Mouse (Mus musculus): ENCODE results near the gene Veph1.

Gene Veph1

GRCm38 (mm10) chr3:66080631-66081362 is 215.8 kb downstream of the Veph1 start:
- H3K36me3 ChIP-seq (ENCODE audit: insufficient read depth, low read length), result no peaks in the 10 kb centered on the region
- H3K4me3 ChIP-seq (replicated peaks; ENCODE audit: low read length), result no peak overlapping the region
- no peaks in the 10 kb centered on the region for H3K27me3 ChIP-seq (ENCODE audit: insufficient read depth, low read length)
- no peaks in the 10 kb centered on the region for H3K9me3 ChIP-seq (ENCODE audit: low read length)
- TF ChIP-seq CTCF (conservative IDR thresholded peaks at IDR 0.05; ENCODE audit: low read length) (no peak), NANOG (IDR thresholded peaks at IDR 0.05; ENCODE audit: borderline replicate concordance, low read length) (no peak), POU5F1 (IDR thresholded peaks at IDR 0.05; ENCODE audit: borderline replicate concordance, low read length) (no peak)
- peaks cover 8% of the 10 kb centered on the region for H3K4me1 ChIP-seq (replicated peaks; ENCODE audit: low read depth, low read length)

- no peak overlapping the region for H3K4me3 ChIP-seq (replicated peaks; ENCODE audit: low read length)
- H3K9me3 ChIP-seq (ENCODE audit: low read length), result no peaks in the 10 kb centered on the region
- H3K36me3 ChIP-seq (ENCODE audit: insufficient read depth, low read length), result no peaks in the 10 kb centered on the region
- H3K27me3 ChIP-seq (ENCODE audit: insufficient read depth, low read length), result no peaks in the 10 kb centered on the region
- peaks cover 8% of the 10 kb centered on the region for H3K4me1 ChIP-seq (replicated peaks; ENCODE audit: low read depth, low read length)
- TF ChIP-seq CTCF (conservative IDR thresholded peaks at IDR 0.05; ENCODE audit: low read length), result no peak
- no peak for TF ChIP-seq NANOG (IDR thresholded peaks at IDR 0.05; ENCODE audit: borderline replicate concordance, low read length)
- no peak for TF ChIP-seq POU5F1 (IDR thresholded peaks at IDR 0.05; ENCODE audit: borderline replicate concordance, low read length)
These were observed 216.8 kb downstream of the Veph1 start for GRCm38 (mm10) chr3:66079886-66080285.

DNA sequence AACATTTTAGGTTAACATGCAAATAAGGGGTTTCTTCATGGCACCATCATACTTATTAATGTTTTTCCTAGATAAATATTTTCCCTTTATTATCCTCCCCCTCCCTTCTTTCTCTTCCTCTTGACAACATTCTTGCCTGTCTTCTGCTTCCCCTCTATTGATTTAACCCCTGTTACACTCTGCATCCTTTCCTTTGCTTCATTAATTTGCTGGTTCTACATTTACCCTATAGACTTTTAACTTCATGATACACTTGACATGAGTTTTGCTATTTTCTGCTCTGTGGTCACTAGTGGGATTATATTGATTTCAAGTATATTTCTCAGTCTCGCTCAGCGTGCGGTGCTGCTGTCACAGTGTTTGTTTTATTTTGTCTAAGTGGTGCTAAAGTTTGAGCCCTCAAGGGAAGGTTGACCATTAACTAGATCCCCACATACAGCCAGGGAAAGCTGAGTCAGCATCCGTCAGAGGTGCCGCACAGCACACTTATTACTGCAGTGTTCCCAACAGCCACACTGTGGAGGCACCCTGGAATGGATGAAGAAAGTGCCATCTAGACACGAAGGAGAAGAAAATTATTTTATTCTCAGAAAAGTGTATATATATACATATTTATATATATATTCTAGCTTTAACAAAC is 217.6 kb downstream of the Veph1 start:
- Histone ChIP-seq H3K9me3 (ENCODE audit: low read length) (no peaks in the 10 kb centered on the region), H3K36me3 (ENCODE audit: insufficient read depth, low read length) (no peaks in the 10 kb centered on the region), H3K27me3 (ENCODE audit: insufficient read depth, low read length) (no peaks in the 10 kb centered on the region), H3K4me1 (replicated peaks; ENCODE audit: low read depth, low read length) (peaks cover 8% of the 10 kb centered on the region), H3K4me3 (replicated peaks; ENCODE audit: low read length) (no peak overlapping the region)
- TF ChIP-seq NANOG (IDR thresholded peaks at IDR 0.05; ENCODE audit: borderline replicate concordance, low read length), result no peak
- no peak for TF ChIP-seq POU5F1 (IDR thresholded peaks at IDR 0.05; ENCODE audit: borderline replicate concordance, low read length)
- no peak for TF ChIP-seq CTCF (conservative IDR thresholded peaks at IDR 0.05; ENCODE audit: low read length)

GRCm38 (mm10) chr3:66078026-66078721 is 218.5 kb downstream of the Veph1 start:
- TF ChIP-seq CTCF (conservative IDR thresholded peaks at IDR 0.05; ENCODE audit: low read length) (no peak), NANOG (IDR thresholded peaks at IDR 0.05; ENCODE audit: borderline replicate concordance, low read length) (peak; percentile 33; the same call in 1 of the 2 replicates)
- H3K27me3 ChIP-seq (ENCODE audit: insufficient read depth, low read length), result no peaks in the 10 kb centered on the region
- peaks cover 8% of the 10 kb centered on the region for H3K4me1 ChIP-seq (replicated peaks; ENCODE audit: low read depth, low read length)
- H3K36me3 ChIP-seq (ENCODE audit: insufficient read depth, low read length), result no peaks in the 10 kb centered on the region
- H3K9me3 ChIP-seq (ENCODE audit: low read length), result no peaks in the 10 kb centered on the region
- peak overlapping the region; percentile 54 for H3K4me3 ChIP-seq (replicated peaks; ENCODE audit: low read length)

DNA sequence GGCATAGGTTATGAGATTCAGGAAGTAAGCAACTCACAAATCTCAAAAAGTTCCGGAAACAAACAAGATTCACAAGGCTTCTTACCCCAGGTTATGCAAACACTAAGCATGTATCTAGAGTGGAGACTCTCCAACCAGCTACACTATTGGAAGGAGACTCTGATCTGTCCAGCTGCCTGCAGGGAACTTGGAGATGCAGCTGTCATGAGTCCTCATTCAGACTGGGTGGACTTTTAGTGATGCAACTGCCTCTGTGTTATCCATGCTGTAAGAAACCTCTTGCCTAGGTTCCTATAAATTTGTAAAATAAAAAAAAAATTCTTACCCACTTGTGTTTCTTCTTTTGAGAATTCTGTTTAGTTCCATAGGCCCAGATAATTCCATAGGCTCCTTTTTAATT is 226.4 kb downstream of the Veph1 start:
- no peaks in the 10 kb centered on the region for H3K9me3 ChIP-seq (ENCODE audit: low read length)
- H3K4me3 ChIP-seq (replicated peaks; ENCODE audit: low read length), result no peak overlapping the region
- TF ChIP-seq CTCF (conservative IDR thresholded peaks at IDR 0.05; ENCODE audit: low read length) (no peak), NANOG (IDR thresholded peaks at IDR 0.05; ENCODE audit: borderline replicate concordance, low read length) (no peak), POU5F1 (IDR thresholded peaks at IDR 0.05; ENCODE audit: borderline replicate concordance, low read length) (no peak)
- no peaks in the 10 kb centered on the region for H3K4me1 ChIP-seq (replicated peaks; ENCODE audit: low read depth, low read length)
- H3K27me3 ChIP-seq (ENCODE audit: insufficient read depth, low read length), result no peaks in the 10 kb centered on the region
- no peaks in the 10 kb centered on the region for H3K36me3 ChIP-seq (ENCODE audit: insufficient read depth, low read length)

DNA sequence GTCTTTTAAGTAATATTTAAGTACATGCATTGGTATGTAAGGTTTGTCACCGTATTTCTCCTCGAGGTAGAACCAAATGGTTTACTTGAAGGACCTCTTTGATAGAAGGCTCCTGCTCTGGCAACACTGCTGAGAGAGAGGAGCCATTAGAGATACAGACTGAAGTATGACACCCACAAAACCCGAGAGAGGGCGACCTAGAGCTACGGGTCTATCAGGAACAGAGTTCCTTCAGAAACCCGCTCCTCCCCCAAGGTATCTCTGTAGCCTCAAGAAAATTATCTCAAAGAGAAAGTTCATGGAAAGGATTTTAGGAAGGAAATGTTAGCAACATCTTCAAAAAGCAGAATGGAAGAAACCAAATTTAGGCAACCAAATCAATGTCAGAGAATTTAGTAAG is 232.8 kb downstream of the Veph1 start:
- H3K4me3 ChIP-seq (replicated peaks; ENCODE audit: low read length), result no peak overlapping the region
- no peaks in the 10 kb centered on the region for H3K4me1 ChIP-seq (replicated peaks; ENCODE audit: low read depth, low read length)
- no peaks in the 10 kb centered on the region for H3K9me3 ChIP-seq (ENCODE audit: low read length)
- TF ChIP-seq CTCF (conservative IDR thresholded peaks at IDR 0.05; ENCODE audit: low read length), result 0 out of 2 replicates have a peak, but pooled peaks have one; percentile 10
- TF ChIP-seq NANOG (IDR thresholded peaks at IDR 0.05; ENCODE audit: borderline replicate concordance, low read length), result no peak
- no peaks in the 10 kb centered on the region for H3K27me3 ChIP-seq (ENCODE audit: insufficient read depth, low read length)
- H3K36me3 ChIP-seq (ENCODE audit: insufficient read depth, low read length), result no peaks in the 10 kb centered on the region

GRCm38 (mm10) chr3:66056912-66057311 is 239.7 kb downstream of the Veph1 start:
- TF ChIP-seq CTCF (conservative IDR thresholded peaks at IDR 0.05; ENCODE audit: low read length), result no peak
- TF ChIP-seq NANOG (IDR thresholded peaks at IDR 0.05; ENCODE audit: borderline replicate concordance, low read length), result no peak
- no peak for TF ChIP-seq POU5F1 (IDR thresholded peaks at IDR 0.05; ENCODE audit: borderline replicate concordance, low read length)
- Histone ChIP-seq H3K4me1 (replicated peaks; ENCODE audit: low read depth, low read length) (no peaks in the 10 kb centered on the region), H3K4me3 (replicated peaks; ENCODE audit: low read length) (no peak overlapping the region), H3K9me3 (ENCODE audit: low read length) (no peaks in the 10 kb centered on the region), H3K36me3 (ENCODE audit: insufficient read depth, low read length) (no peaks in the 10 kb centered on the region), H3K27me3 (ENCODE audit: insufficient read depth, low read length) (no peaks in the 10 kb centered on the region)

DNA sequence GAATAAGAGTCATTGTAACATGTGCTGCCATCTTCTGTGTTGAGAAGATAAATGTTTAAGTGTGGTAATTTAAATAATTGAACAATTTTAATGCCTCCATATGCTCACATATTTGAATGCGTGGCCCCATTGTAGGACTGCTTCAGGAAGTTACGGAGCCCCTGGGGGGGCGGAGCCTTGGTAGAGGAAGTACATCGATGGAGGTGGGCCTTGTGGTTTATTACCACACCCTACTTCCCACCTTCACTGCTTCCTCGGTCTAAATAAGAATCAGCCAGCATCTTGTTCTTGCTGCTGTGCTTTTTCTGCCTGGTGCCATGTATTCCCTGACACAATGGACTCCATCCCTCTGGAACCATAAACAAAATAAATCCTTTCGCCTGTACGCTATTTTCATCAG is 241.0 kb downstream of the Veph1 start:
- no peaks in the 10 kb centered on the region for H3K27me3 ChIP-seq (ENCODE audit: insufficient read depth, low read length)
- H3K9me3 ChIP-seq (ENCODE audit: low read length), result no peaks in the 10 kb centered on the region
- H3K4me3 ChIP-seq (replicated peaks; ENCODE audit: low read length), result no peak overlapping the region
- H3K4me1 ChIP-seq (replicated peaks; ENCODE audit: low read depth, low read length), result no peaks in the 10 kb centered on the region
- TF ChIP-seq POU5F1 (IDR thresholded peaks at IDR 0.05; ENCODE audit: borderline replicate concordance, low read length) (no peak), CTCF (conservative IDR thresholded peaks at IDR 0.05; ENCODE audit: low read length) (no peak), NANOG (IDR thresholded peaks at IDR 0.05; ENCODE audit: borderline replicate concordance, low read length) (no peak)
- H3K36me3 ChIP-seq (ENCODE audit: insufficient read depth, low read length), result no peaks in the 10 kb centered on the region

Data from E14TG2a.4 (cell line).